Mouse (Mus musculus) limb, embryonic 12.5 days (tissue): Measurements from ENCODE around the gene Ccdc92b. TPM values are rescaled to one million over a fixed set of nuclear protein-coding genes. Genes with fewer than 3 reads are reported as not detected.

Source experiments
- ATAC-seq: fragments of 200-750 bp; cut with Nextera tagmentation; 2 replicates; pipeline ENCODE4 v1.8.0; 2017; ENCODE audit warnings: low read depth, moderate TSS enrichment; ENCODE audit not compliant: insufficient number of reproducible peaks, insufficient read depth, low FRiP score, low TSS enrichment
- H3K27ac ChIP-seq: fragments of 300-500 bp; sonication (generic); 2 replicates; pipeline ENCODE4 v1.5.1; 2016; ENCODE audit warnings: mild to moderate bottlenecking, moderate library complexity
- H3K27me3 ChIP-seq: fragments of 300-500 bp; sonication (generic); 2 replicates; pipeline ENCODE4 v1.6.1; 2016; ENCODE audit warnings: mild to moderate bottlenecking, moderate library complexity
- H3K36me3 ChIP-seq: fragments of 300-500 bp; sonication (generic); 2 replicates; pipeline ENCODE4 v1.6.1; 2016; ENCODE audit warnings: mild to moderate bottlenecking, moderate library complexity
- H3K4me1 ChIP-seq: fragments of 300-500 bp; sonication (generic); replicated peaks from 2 replicates; pipeline ENCODE4 v1.6.1; 2016
- H3K4me2 ChIP-seq: fragments of 300-500 bp; sonication (generic); 2 replicates; pipeline ENCODE4 v1.6.1; 2016; ENCODE audit warnings: mild to moderate bottlenecking, moderate library complexity
- H3K4me3 ChIP-seq: fragments of 300-500 bp; sonication (generic); replicated peaks from 2 replicates; pipeline ENCODE4 v1.5.1; 2016; ENCODE audit warnings: mild to moderate bottlenecking
- H3K9ac ChIP-seq: fragments of 300-500 bp; sonication (generic); replicated peaks from 2 replicates; pipeline ENCODE4 v1.6.1; 2016; ENCODE audit warnings: mild to moderate bottlenecking, moderate library complexity
- H3K9me3 ChIP-seq: fragments of 300-500 bp; sonication (generic); 2 replicates; pipeline ENCODE4 v1.6.1; 2016; ENCODE audit warnings: mild to moderate bottlenecking, moderate library complexity
- WGBS: fragments of 180-500 bp; shearing (Covaris S2); methylation state at CpG from one replicate; pipeline ENCODE4 v1.1.7; 2016; 5-methylcytosine and 5-hydroxymethylcytosine counted together
- polyA plus RNA-seq: library from polyadenylated mRNA; unstranded; fragments of >200 nt; fragmentation: Nextera tagmentation; extraction: Ambion mirVana; gene quantifications from 2 replicates; pipeline ENCODE4 v1.2.1, GENCODE M21; 2016

Ccdc92b gene
- polyA plus RNA-seq, 1 experiment from 2014 or later, result 0.84 TPM

DNA sequence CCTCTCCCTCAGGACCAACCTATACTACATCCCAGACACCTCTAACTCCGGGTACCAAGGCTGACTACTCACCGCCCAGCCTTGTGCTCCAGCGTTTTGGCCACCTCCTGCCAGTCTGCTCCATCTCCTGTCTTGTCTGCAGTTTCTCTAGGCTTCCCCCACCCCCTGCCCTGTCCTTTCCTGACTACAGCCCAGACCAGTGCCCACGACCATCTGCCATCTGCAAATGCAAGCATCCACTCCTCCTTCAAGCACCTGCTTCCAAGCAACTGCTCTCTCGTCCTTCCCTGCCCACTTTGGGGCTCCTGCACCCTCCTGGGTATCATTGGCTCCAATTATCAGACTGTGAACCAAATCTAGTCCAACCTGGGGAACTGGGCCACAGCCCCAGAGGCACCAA lies 33.0 kb upstream of the Ccdc92b start:
- Histone ChIP-seq H3K36me3 (no peaks in the 10 kb centered on the region), H3K27ac (no peak overlapping the region), H3K4me3 (no peak overlapping the region), H3K27me3 (peaks cover 65% of the 10 kb centered on the region), H3K9me3 (no peaks in the 10 kb centered on the region), H3K4me1 (peaks cover 9% of the 10 kb centered on the region), H3K4me2 (no peak overlapping the region), H3K9ac (no peak overlapping the region)
- ATAC-seq, result no peak
- WGBS, result 63% methylated on average over 5 of the region's 5 CpGs

DNA sequence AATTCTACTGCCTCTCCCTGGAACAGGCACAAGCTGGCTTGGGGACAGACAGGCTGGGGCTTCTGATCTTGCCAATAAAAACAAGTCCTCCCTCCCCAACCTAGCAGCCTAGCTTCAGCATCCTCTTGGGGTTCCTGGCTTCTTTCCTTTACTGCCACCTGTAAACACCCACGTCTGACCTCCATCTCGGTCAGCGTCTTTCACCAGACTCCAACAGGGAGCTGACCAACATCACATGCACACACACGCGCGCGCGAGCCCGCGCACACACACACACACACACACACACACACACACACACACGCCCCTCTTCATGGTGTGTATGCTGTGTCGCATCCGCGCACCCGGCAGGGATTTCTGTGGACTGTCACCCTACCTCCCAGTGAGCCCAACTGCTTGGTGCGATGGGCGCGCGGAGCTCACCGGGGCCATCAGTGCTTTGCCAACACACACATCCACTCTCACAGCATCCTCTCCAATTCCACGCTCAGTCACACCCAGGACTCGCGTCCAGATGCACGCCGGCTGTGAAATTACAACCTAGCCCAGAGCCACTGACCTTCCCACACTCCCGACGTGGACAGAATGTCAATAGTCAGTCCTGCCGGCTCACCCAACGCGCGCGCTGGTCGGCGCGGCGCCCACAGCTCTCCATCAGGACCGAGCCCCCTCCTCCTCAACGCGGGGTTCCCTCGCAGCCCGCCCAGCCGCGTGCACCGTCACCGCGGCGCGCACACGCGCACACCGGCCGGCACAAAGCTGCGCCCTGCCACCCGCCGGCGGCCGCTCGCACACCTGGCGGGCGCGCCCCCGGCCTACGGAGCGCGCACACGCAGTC lies 29.8 kb upstream of the Ccdc92b start:
- no peaks in the 10 kb centered on the region for H3K36me3 ChIP-seq
- H3K4me3 ChIP-seq, result peak overlapping the region; percentile 46
- peaks cover 93% of the 10 kb centered on the region for H3K27me3 ChIP-seq
- H3K9ac ChIP-seq, result 0 out of 2 replicates have a peak overlapping the region, but pooled peaks have one; percentile 12
- WGBS, result 4% methylated on average over 66 of the region's 66 CpGs
- no peak for ATAC-seq
- peaks cover 9% of the 10 kb centered on the region for H3K4me1 ChIP-seq
- H3K27ac ChIP-seq, result no peak overlapping the region
- no peaks in the 10 kb centered on the region for H3K9me3 ChIP-seq
- peak overlapping the region; percentile 77 for H3K4me2 ChIP-seq

DNA sequence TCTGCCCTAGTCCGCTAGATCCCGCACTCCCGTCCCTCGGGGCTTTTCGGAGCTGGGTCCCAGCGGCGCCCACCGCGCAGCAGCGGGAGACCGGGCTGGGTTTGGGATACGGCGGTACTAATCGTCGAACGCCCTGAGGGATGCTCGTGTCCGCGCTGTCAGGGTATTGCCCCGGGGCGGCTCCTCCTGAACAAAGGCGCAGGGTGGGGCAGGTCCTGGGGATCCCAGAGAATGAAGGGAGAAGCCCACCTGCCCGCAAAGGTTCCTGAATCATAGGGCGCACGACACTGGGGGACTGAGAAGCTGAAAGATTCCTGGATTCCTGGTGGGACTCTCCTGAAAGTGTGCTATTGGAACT lies 29.2 kb upstream of the Ccdc92b start:
- Histone ChIP-seq H3K9ac (0 out of 2 replicates have a peak overlapping the region, but pooled peaks have one; percentile 12), H3K9me3 (no peaks in the 10 kb centered on the region), H3K27me3 (peaks cover 88% of the 10 kb centered on the region), H3K27ac (no peak overlapping the region), H3K4me2 (peak overlapping the region; percentile 77), H3K4me1 (peaks cover 9% of the 10 kb centered on the region), H3K4me3 (peak overlapping the region; percentile 46), H3K36me3 (no peaks in the 10 kb centered on the region)
- 2% methylated on average over 25 of the region's 25 CpGs for WGBS
- no peak for ATAC-seq

DNA sequence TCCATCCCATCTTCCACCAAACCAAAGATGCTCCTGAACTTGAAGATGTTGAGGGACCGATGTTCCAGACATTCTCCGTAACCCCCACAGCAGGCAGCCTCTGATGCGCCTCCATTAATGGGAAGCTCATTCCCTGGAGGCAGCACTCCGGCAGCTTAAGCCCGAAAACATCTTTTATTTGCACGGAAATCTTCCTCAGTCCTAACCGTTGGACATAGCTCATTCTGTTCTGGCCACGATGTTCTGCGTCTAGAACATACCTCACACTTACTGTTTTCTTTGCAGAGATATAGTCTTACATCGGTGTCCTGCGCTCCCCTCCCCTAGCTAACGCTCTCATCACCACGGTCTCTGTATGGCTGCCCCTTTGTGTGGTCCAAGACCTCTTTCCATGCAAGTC lies 28.7 kb upstream of the Ccdc92b start:
- H3K9me3 ChIP-seq, result no peaks in the 10 kb centered on the region
- H3K4me3 ChIP-seq, result no peak overlapping the region
- H3K4me1 ChIP-seq, result peaks cover 9% of the 10 kb centered on the region
- ATAC-seq, result no peak
- 41% methylated on average over 13 of the region's 13 CpGs for WGBS
- no peak overlapping the region for H3K27ac ChIP-seq
- H3K27me3 ChIP-seq, result peaks cover 83% of the 10 kb centered on the region
- no peak overlapping the region for H3K4me2 ChIP-seq
- no peak overlapping the region for H3K9ac ChIP-seq
- no peaks in the 10 kb centered on the region for H3K36me3 ChIP-seq

DNA sequence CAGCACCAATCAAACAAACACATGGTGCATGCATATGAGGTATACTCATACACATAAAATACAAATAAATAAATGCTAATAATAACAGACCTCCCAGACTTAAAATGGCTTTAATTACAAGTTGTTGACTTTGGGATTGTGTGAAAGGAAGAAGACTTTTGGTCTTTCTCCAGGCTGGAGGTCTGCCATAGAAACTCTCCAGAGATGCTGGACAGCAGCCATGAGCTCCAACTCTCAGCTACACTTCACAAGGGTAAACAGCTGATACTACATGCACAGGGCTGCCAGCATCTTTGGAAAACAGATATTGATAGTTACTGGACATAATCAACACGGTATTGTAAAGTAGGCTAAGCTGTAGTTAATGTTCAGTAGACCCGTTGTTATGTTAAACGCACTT lies 27.2 kb upstream of the Ccdc92b start:
- Histone ChIP-seq H3K4me1 (peaks cover 9% of the 10 kb centered on the region), H3K4me2 (no peak overlapping the region), H3K9ac (no peak overlapping the region), H3K9me3 (no peaks in the 10 kb centered on the region), H3K27me3 (peaks cover 71% of the 10 kb centered on the region), H3K27ac (no peak overlapping the region), H3K4me3 (no peak overlapping the region), H3K36me3 (no peaks in the 10 kb centered on the region)
- no peak for ATAC-seq
- WGBS, result 80% methylated on average over 3 of the region's 3 CpGs

DNA sequence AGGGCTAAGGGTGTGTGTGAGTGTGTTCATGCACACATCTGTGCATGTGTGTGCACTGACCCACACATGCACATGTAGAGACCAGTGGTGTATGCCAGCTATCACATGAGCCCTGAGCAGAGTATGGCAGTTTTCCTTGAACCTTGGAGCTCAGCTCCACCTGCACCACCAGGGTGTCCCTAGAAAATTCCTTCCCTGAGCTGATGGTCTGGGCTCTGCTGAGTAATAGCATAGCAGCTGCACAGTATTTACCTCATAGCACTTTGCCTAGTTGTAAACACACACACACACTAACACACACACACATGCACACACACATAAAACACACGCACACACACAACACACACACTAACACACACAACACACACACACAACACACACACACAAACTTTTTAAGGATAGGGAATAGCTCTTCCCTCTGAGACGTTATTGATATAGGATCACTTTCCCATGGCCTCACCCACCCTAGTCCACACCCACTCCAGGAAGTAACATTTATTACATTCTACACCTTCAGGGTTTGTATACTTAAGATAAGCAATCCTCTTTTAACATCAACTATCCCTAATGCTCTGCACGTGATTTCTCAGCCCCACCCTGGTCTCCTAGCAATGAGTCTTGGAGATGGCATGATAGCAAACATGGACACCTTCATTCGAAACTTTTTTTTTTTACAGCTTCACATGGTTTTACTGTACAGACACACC lies 22.0 kb upstream of the Ccdc92b start:
- H3K27ac ChIP-seq, result no peak overlapping the region
- H3K4me3 ChIP-seq, result no peak overlapping the region
- H3K9me3 ChIP-seq, result no peaks in the 10 kb centered on the region
- no peak overlapping the region for H3K9ac ChIP-seq
- peaks cover 21% of the 10 kb centered on the region for H3K27me3 ChIP-seq
- 70% methylated on average over 4 of the region's 4 CpGs for WGBS
- no peaks in the 10 kb centered on the region for H3K36me3 ChIP-seq
- H3K4me2 ChIP-seq, result no peak overlapping the region
- ATAC-seq, result no peak
- H3K4me1 ChIP-seq, result no peaks in the 10 kb centered on the region

DNA sequence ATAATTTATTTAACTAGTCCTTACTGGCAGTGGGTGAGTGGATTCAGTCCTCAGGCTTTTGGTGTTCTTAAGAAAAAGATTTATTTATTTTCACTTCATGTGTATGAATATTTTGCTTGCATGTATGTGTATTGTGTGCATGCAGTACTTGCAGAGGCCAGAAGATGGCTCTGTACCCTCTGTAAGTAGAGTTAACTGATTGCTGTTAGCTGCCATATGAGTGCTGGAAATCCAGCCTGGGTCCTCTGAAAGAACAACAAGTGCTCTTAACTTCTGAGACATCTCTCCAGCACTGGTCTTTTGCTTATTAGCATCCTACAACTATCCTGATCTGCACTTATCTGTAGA lies 21.4 kb upstream of the Ccdc92b start:
- H3K4me2 ChIP-seq, result no peak overlapping the region
- no peak for ATAC-seq
- H3K4me3 ChIP-seq, result no peak overlapping the region
- H3K27me3 ChIP-seq, result peaks cover 16% of the 10 kb centered on the region
- no peak overlapping the region for H3K9ac ChIP-seq
- no peaks in the 10 kb centered on the region for H3K9me3 ChIP-seq
- no peaks in the 10 kb centered on the region for H3K36me3 ChIP-seq
- no peak overlapping the region for H3K27ac ChIP-seq
- H3K4me1 ChIP-seq, result no peaks in the 10 kb centered on the region

DNA sequence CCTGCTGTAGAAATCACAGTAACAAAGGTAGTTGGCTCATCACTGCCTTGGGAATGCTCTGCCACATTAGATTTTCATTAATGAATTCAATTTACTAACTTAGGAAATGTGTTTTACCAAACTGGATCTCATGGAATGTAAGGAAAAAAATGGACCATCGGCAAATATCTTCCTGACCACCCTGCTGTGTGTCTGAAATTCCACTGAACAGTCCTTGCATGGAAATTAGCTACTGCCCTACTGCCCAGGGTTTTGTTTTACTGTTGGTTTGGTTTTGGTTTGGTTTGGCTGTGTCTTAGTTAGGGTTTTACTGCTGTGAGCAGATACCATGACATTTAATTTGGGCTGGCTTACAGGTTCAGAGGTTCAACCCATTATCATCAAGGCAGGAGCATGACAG lies 17.1 kb upstream of the Ccdc92b start:
- Histone ChIP-seq H3K27ac (no peak overlapping the region), H3K4me2 (no peak overlapping the region), H3K36me3 (no peaks in the 10 kb centered on the region), H3K4me3 (no peak overlapping the region), H3K9ac (no peak overlapping the region), H3K9me3 (no peaks in the 10 kb centered on the region), H3K4me1 (no peaks in the 10 kb centered on the region), H3K27me3 (peaks cover 3% of the 10 kb centered on the region)
- 88% methylated on average over 1 of the region's 1 CpGs for WGBS
- no peak for ATAC-seq

DNA sequence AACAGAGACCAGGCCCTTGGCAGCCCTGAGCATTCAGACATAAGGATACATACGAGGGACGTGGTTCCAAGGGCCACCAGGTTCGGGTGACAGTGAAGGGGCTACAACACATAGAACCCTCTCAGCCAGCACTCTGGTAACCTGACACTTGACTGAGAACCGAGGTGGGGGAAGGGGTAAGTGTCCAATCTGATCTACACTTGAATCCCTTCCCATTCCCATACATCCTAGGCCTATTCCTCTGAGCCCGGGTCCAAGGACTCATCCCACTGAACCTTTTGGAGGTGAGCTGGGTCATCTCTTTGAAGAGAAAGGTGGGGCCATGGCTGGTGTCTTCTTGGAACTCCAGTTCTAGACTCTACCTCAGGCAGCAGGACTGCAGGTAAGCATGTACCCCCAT lies 9.3 kb upstream of the Ccdc92b start:
- Histone ChIP-seq H3K36me3 (no peaks in the 10 kb centered on the region), H3K27ac (no peak overlapping the region), H3K27me3 (peaks cover 60% of the 10 kb centered on the region), H3K9me3 (no peaks in the 10 kb centered on the region), H3K4me3 (peak overlapping the region; percentile 37; the same call in 1 of the 2 replicates), H3K9ac (no peak overlapping the region), H3K4me2 (no peak overlapping the region), H3K4me1 (peaks cover 11% of the 10 kb centered on the region)
- 19% methylated on average over 5 of the region's 5 CpGs for WGBS
- ATAC-seq, result no peak

DNA sequence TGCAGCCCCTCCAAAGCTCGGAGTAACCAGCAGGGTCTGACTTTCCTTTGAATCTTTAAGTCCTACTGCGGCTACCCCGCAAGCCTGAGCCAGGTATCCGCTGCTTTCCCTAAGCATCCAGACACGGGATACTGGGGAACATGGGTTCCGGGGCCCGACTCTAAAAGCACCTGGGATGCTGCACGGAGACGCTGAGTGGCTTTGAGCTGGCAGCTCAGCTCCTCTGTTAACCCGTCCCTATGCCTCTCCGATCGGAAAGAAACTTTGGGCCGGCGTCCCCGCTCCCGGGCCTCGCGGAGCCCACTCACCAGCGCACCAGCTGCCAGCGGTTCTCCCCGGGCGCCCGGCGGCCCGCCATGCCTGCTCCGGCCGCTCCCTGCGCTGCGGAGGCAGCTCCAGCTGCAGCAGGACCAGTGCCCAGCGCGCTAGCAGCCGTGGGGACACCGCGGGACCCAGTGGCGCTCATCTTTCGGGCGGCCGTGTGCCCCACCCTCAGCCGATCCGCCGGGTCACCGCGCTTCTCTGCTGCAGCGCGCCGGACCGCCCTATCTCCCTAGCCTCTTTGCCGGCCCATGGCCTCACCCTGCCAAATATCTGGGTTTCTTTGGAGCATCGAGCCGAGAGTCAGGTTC lies 8.7 kb upstream of the Ccdc92b start, which contains the start of gene Rap1gap2:
Rap1gap2 (minus strand) TSS at position 371 of the 632 bp plus-strand sequence.
- Histone ChIP-seq H3K4me3 (peak within 1 kb of the TSS; percentile 37), H3K9me3 (no peaks in the 10 kb centered on the region), H3K4me1 (peaks cover 11% of the 10 kb centered on the region), H3K4me2 (peak within 1 kb of the TSS; percentile 60), H3K27me3 (peaks cover 64% of the 10 kb centered on the region), H3K36me3 (no peaks in the 10 kb centered on the region), H3K9ac (no peak within 1 kb of the TSS), H3K27ac (no peak within 1 kb of the TSS)
- WGBS, result 2% methylated on average over 50 of the region's 50 CpGs
- no peak for ATAC-seq

DNA sequence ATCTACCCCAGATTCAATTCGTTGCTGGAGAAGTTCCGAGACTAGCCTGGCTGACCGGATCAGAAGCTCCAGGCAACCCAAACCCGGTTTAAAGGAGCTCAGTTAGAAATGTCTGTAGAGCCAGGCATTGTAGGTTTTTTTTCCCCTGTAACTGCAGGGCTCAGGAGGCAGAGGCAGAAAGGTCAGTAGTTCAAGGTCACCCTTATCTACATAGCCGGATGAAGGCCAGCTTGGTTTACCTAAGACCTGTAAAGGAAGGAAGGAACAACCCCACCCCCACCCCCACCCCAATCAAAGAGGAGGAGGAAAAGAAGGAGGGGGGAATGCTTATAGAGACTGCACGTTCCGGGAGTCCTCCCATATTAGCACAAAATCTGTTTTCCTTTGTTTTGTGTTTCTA lies 8.0 kb upstream of the Ccdc92b start:
- Histone ChIP-seq H3K4me3 (no peak overlapping the region), H3K4me2 (no peak overlapping the region), H3K9me3 (no peaks in the 10 kb centered on the region), H3K27ac (no peak overlapping the region), H3K4me1 (peaks cover 11% of the 10 kb centered on the region), H3K9ac (no peak overlapping the region), H3K36me3 (no peaks in the 10 kb centered on the region), H3K27me3 (peaks cover 68% of the 10 kb centered on the region)
- 21% methylated on average over 7 of the region's 7 CpGs for WGBS
- ATAC-seq, result no peak
